Mouse (Mus musculus) leukemia stem cell, adult 10-12 weeks (primary cell): ENCODE data around the gene Ereg. TPM values are rescaled to one million over a fixed set of nuclear protein-coding genes. Genes with fewer than 3 reads are reported as not detected.

Source experiments
- polyA plus RNA-seq: library from polyadenylated mRNA; stranded (reverse); fragments of >175 nt; gene quantifications from 2 replicates; pipeline ENCODE4 v1.2.3, GENCODE M21; 2012; ENCODE audit warnings: low replicate concordance

Gene Ereg
- polyA plus RNA-seq, result not detected in 2 replicates

GRCm38 (mm10) chr5:91074450-91074950 is at the start of gene Ereg:
TSS of gene Ereg (plus strand) at chr5:91074622.

GRCm38 (mm10) chr5:91027164-91027563 is 47.3 kb upstream of the Ereg start, which contains the start of gene Epgn:
TSS of gene Epgn (plus strand) at chr5:91027464.

GRCm38 (mm10) chr5:91139446-91139873 is 65.0 kb downstream of the Ereg start, which contains the start of gene Areg:
TSS of gene Areg (plus strand) at chr5:91139599.

Other genes with a start within 250 kb of the Ereg start
- 0.51 TPM in 1 of 2 replicates, not detected in the other for gene Cxcl1, start 183.4 kb upstream of the Ereg start, polyA plus RNA-seq
- not detected in 2 replicates for gene Cxcl2, start 170.8 kb upstream of the Ereg start, polyA plus RNA-seq
- 5.6 and 11.2 TPM in 2 replicates for gene Mthfd2l, start 143.5 kb upstream of the Ereg start, polyA plus RNA-seq
- gene Epgn, start 47.2 kb upstream of the Ereg start, polyA plus RNA-seq, result 0.10 TPM in 1 of 2 replicates, not detected in the other
- gene Areg, start 65.0 kb downstream of the Ereg start, polyA plus RNA-seq, result not detected in 2 replicates